ENCODE assay signal across 8 mouse cellular contexts in genomic region chr19:42090637-42091141, GRCm38 (mm10). TPM values are rescaled to one million over a fixed set of nuclear protein-coding genes. Genes with fewer than 3 reads are reported as not detected.
A peak's percentile ranks its signal among the peaks of the same experiment; 100 is the strongest.
DNase-seq lines count a peak whose midpoint lies in the region; ATAC-seq and TF ChIP-seq lines count a peak whose summit lies in the region.

No protein-coding gene starts in this region.

- TF ChIP-seq CTCF in lung, postnatal 0 days (IDR thresholded peaks at IDR 0.05), result no peak
- TF ChIP-seq CTCF in stomach, postnatal 0 days (IDR thresholded peaks at IDR 0.05; ENCODE audit: low read depth), result no peak

- H3K9me3 ChIP-seq in lung, postnatal 0 days (ENCODE audit: low read length), result no peaks in the 10 kb centered on the region
- no peaks in the 10 kb centered on the region for H3K9me3 ChIP-seq in stomach, postnatal 0 days (ENCODE audit: control insufficient read depth, low read length)

- TF ChIP-seq EP300 in lung, postnatal 0 days (IDR thresholded peaks at IDR 0.05), result no peak
- TF ChIP-seq EP300 in stomach, postnatal 0 days (optimal IDR thresholded peaks at IDR 0.05), result no peak

- under 1% methylated on average over 40 of the region's 52 CpGs for WGBS in lung, postnatal 0 days
- under 1% methylated on average over 48 of the region's 52 CpGs for WGBS in stomach, postnatal 0 days

- H3K9ac ChIP-seq in lung, postnatal 0 days (replicated peaks; ENCODE audit: low read depth), result peak overlapping the region; percentile 88
- H3K9ac ChIP-seq in stomach, postnatal 0 days (ENCODE audit: low read length), result peak overlapping the region; percentile 90

- H3K27me3 ChIP-seq in lung, postnatal 0 days (replicated peaks; ENCODE audit: insufficient read depth, low read length), result no peaks in the 10 kb centered on the region
- H3K27me3 ChIP-seq in stomach, postnatal 0 days (ENCODE audit: control insufficient read depth, insufficient read depth, low read length), result no peaks in the 10 kb centered on the region

- H3K4me2 ChIP-seq in lung, postnatal 0 days (replicated peaks; ENCODE audit: low read depth, low read length), result peak overlapping the region; percentile 81
- peak overlapping the region; percentile 72 for H3K4me2 ChIP-seq in stomach, postnatal 0 days (replicated peaks; ENCODE audit: low read depth)

- no peaks in the 10 kb centered on the region for H3K36me3 ChIP-seq in lung, postnatal 0 days (ENCODE audit: insufficient read depth, low read length)
- no peaks in the 10 kb centered on the region for H3K36me3 ChIP-seq in stomach, postnatal 0 days (ENCODE audit: control insufficient read depth, insufficient read depth, low read length)

- no peak for DNase-seq in frontal cortex, postnatal 10 days (ENCODE audit: low spot score in 2 of 2)
- DNase-seq in thymus, adult 18-20 months, result peak; percentile 41 to 48
- no peak for DNase-seq in thymus, postnatal 25 days
- peak; percentile 13 for DNase-seq in forelimb bud, embryonic 11.5 days (ENCODE audit: low read depth, low spot score)
- peak; percentile 68 for DNase-seq in lung, postnatal 0 days (ENCODE audit: low spot score)
- DNase-seq in stomach, postnatal 0 days (ENCODE audit: low spot score), result no peak
- DNase-seq in gastrocnemius, postnatal 25 days, result no peak

- H3K4me1 ChIP-seq in lung, postnatal 0 days (ENCODE audit: insufficient read depth, low read depth, low read length), result peaks cover 13% of the 10 kb centered on the region
- peaks cover 5% of the 10 kb centered on the region; the same call in 1 of the 2 replicates for H3K4me1 ChIP-seq in stomach, postnatal 0 days (replicated peaks; ENCODE audit: control insufficient read depth, insufficient read depth)

- peak; percentile 21; the same call in 1 of the 2 replicates for ATAC-seq in frontal cortex, adult (ENCODE audit: low TSS enrichment)
- peak; percentile 63 for ATAC-seq in lung, postnatal 0 days
- ATAC-seq in stomach, postnatal 0 days (ENCODE audit: low FRiP score, low TSS enrichment), result peak; percentile 60

- peak overlapping the region; percentile 95 for H3K4me3 ChIP-seq in lung, postnatal 0 days (ENCODE audit: low read depth, low read length)
- peak overlapping the region; percentile 81 for H3K4me3 ChIP-seq in stomach, postnatal 0 days (ENCODE audit: low read depth, low read length)

- peak overlapping the region; percentile 98 for H3K27ac ChIP-seq in lung, postnatal 0 days (ENCODE audit: low read length)
- H3K27ac ChIP-seq in stomach, postnatal 0 days (replicated peaks), result peak overlapping the region; percentile 97

RNA-seq across cellular contexts. Expression of gene Pi4k2a, which starts 0.4 kb away (rescaled TPM):
- polyA plus RNA-seq in lung, postnatal 0 days (2015; fragmentation: Nextera tagmentation; extraction: Ambion mirVana), result 24.2 and 24.6 TPM in 2 replicates
- polyA plus RNA-seq in stomach, postnatal 0 days (2015; fragmentation: Nextera tagmentation; extraction: Ambion mirVana), result 20.8 and 21.6 TPM in 2 replicates
- 10 to 100 TPM; 10.4 to 12.2 TPM for total RNA-seq in gastrocnemius, postnatal 25 days (2021)

RNA-seq across cellular contexts. Expression of gene Morn4, which starts 4.5 kb away (rescaled TPM):
- 5.5 and 5.8 TPM in 2 replicates for polyA plus RNA-seq in lung, postnatal 0 days (2015; fragmentation: Nextera tagmentation; extraction: Ambion mirVana)
- polyA plus RNA-seq in stomach, postnatal 0 days (2015; fragmentation: Nextera tagmentation; extraction: Ambion mirVana), result 7.3 and 8.2 TPM in 2 replicates
- total RNA-seq in gastrocnemius, postnatal 25 days (2021), result 1 to 10 TPM; 1.2 to 1.8 TPM

RNA-seq across cellular contexts. Expression of gene Avpi1, which starts 38.2 kb away (rescaled TPM):
- 114 and 135 TPM in 2 replicates for polyA plus RNA-seq in lung, postnatal 0 days (2015; fragmentation: Nextera tagmentation; extraction: Ambion mirVana)
- 108 and 117 TPM in 2 replicates for polyA plus RNA-seq in stomach, postnatal 0 days (2015; fragmentation: Nextera tagmentation; extraction: Ambion mirVana)
- total RNA-seq in gastrocnemius, postnatal 25 days (2021), result 1 to 10 TPM; 8.4 to 9.3 TPM

RNA-seq across cellular contexts. Expression of gene 4933411K16Rik, which starts 38.6 kb away (rescaled TPM):
- polyA plus RNA-seq in lung, postnatal 0 days (2015; fragmentation: Nextera tagmentation; extraction: Ambion mirVana), result 0.10 and 0.14 TPM in 2 replicates
- polyA plus RNA-seq in stomach, postnatal 0 days (2015; fragmentation: Nextera tagmentation; extraction: Ambion mirVana), result not detected in 2 replicates
- under 1 TPM; 0.20 to 0.32 TPM for total RNA-seq in gastrocnemius, postnatal 25 days (2021)

RNA-seq across cellular contexts. Expression of gene Hoga1, which starts 45.3 kb away (rescaled TPM):
- polyA plus RNA-seq in lung, postnatal 0 days (2015; fragmentation: Nextera tagmentation; extraction: Ambion mirVana), result 4.9 and 6.4 TPM in 2 replicates
- polyA plus RNA-seq in stomach, postnatal 0 days (2015; fragmentation: Nextera tagmentation; extraction: Ambion mirVana), result 1.6 and 1.8 TPM in 2 replicates
- 1 to 10 TPM; 2.1 to 2.3 TPM for total RNA-seq in gastrocnemius, postnatal 25 days (2021)

Comparison
In these comparisons a context has a peak if more than half of its experiments do, and no peak if none do; other contexts are left out.
1. DNase-seq: peak in thymus, adult 18-20 months (2 of 2), forelimb bud, embryonic 11.5 days (single experiment) and lung, postnatal 0 days (single experiment); none in frontal cortex, postnatal 10 days (0 of 2), thymus, postnatal 25 days (single experiment), stomach, postnatal 0 days (single experiment) and gastrocnemius, postnatal 25 days (single experiment).
2. Peak in every context shown above with its lines, with median percentiles within 50 percentile points of each other: ATAC-seq.